Mouse (Mus musculus): ENCODE measurements at regions not wholly inside any gene's neighbourhood (a gene's known extent, or its start where the extent isn't known, plus 50 kb on each side); places are given as distances from the start of the nearest gene placed in this dataset.

GRCm38 (mm10) chr4:17502420-17502819, 2102.8 kb upstream of the Gm12353 start:
- no peak for ATAC-seq (ENCODE audit: low FRiP score)

GRCm38 (mm10) chr4:17504280-17504679, 2101.0 kb upstream of the Gm12353 start:
- 38% methylated on average over 1 of the region's 1 CpGs for WGBS
- ATAC-seq (ENCODE audit: low FRiP score), result peak; percentile 60; the same call in 1 of the 2 replicates
- H3K4me2 ChIP-seq (replicated peaks), result no peak overlapping the region
- no peaks in the 10 kb centered on the region for H3K27me3 ChIP-seq
- H3K4me1 ChIP-seq, result no peaks in the 10 kb centered on the region
- H3K9me3 ChIP-seq (replicated peaks), result no peaks in the 10 kb centered on the region
- no peaks in the 10 kb centered on the region for H3K36me3 ChIP-seq
- H3K4me3 ChIP-seq, result no peak overlapping the region
- no peak overlapping the region for H3K27ac ChIP-seq
- H3K9ac ChIP-seq, result no peak overlapping the region

More at GRCm38 (mm10) chr4:17502420-17502819, 2102.8 kb upstream of the Gm12353 start:
- Histone ChIP-seq H3K9me3 (replicated peaks) (no peaks in the 10 kb centered on the region), H3K9ac (no peak overlapping the region), H3K27me3 (no peaks in the 10 kb centered on the region), H3K4me1 (no peaks in the 10 kb centered on the region), H3K27ac (no peak overlapping the region), H3K4me2 (replicated peaks) (no peak overlapping the region), H3K36me3 (no peaks in the 10 kb centered on the region), H3K4me3 (no peak overlapping the region)

All from hindbrain, embryonic 12.5 days (tissue).